Mouse (Mus musculus) midbrain, embryonic 16.5 days (tissue): ENCODE data around the gene Gm29609. TPM values are rescaled to one million over a fixed set of nuclear protein-coding genes. Genes with fewer than 3 reads are reported as not detected.

Source experiments
- ATAC-seq: fragments of 200-750 bp; cut with Nextera tagmentation; 2 replicates; pipeline ENCODE4 v1.8.0; 2017; ENCODE audit warnings: moderate TSS enrichment
- H3K27ac ChIP-seq: fragments of 300-500 bp; sonication (generic); 2 replicates; pipeline ENCODE4 v1.5.1; 2014; ENCODE audit warnings: mild to moderate bottlenecking, low read length, mixed read lengths
- H3K27me3 ChIP-seq: fragments of 300-500 bp; sonication (generic); 2 replicates; pipeline ENCODE4 v1.6.1; 2014; ENCODE audit warnings: low read depth, low read length, mixed read lengths; ENCODE audit not compliant: control insufficient read depth, insufficient read depth
- H3K36me3 ChIP-seq: fragments of 300-500 bp; sonication (generic); 2 replicates; pipeline ENCODE4 v1.6.1; 2014; ENCODE audit warnings: mild to moderate bottlenecking, low read length, moderate library complexity, mixed read lengths; ENCODE audit not compliant: control insufficient read depth, insufficient read depth
- H3K4me1 ChIP-seq: fragments of 300-500 bp; sonication (generic); 2 replicates; pipeline ENCODE4 v1.6.1; 2014; ENCODE audit warnings: mild to moderate bottlenecking, low read length, mixed read lengths; ENCODE audit not compliant: control insufficient read depth, insufficient read depth
- H3K4me2 ChIP-seq: fragments of 300-500 bp; sonication (generic); 2 replicates; pipeline ENCODE4 v1.6.1; 2014; ENCODE audit warnings: mild to moderate bottlenecking, low read length, mixed read lengths
- H3K4me3 ChIP-seq: fragments of 300-500 bp; sonication (generic); 2 replicates; pipeline ENCODE4 v1.5.1; 2014; ENCODE audit warnings: low read depth, mild to moderate bottlenecking, low read length, moderate library complexity, mixed read lengths
- H3K9ac ChIP-seq: fragments of 300-500 bp; sonication (generic); 2 replicates; pipeline ENCODE4 v1.6.1; 2014; ENCODE audit warnings: low read depth, low read length, mixed read lengths
- H3K9me3 ChIP-seq: fragments of 300-500 bp; sonication (generic); replicated peaks from 2 replicates; pipeline ENCODE4 v1.6.1; 2014; ENCODE audit warnings: mild to moderate bottlenecking, low read length, mixed read lengths; ENCODE audit not compliant: control insufficient read depth, poor library complexity, severe bottlenecking
- WGBS: fragments of 180-500 bp; shearing (Covaris S2); extraction: QIAGEN DNeasy Blood & Tissue Kit; methylation state at CpG from one replicate; pipeline ENCODE4 v1.1.7; 2014; 5-methylcytosine and 5-hydroxymethylcytosine counted together
- polyA plus RNA-seq: library from polyadenylated mRNA; unstranded; fragments of >200 nt; fragmentation: Nextera tagmentation; extraction: Ambion mirVana; gene quantifications from 2 replicates; pipeline ENCODE4 v1.2.1, GENCODE M21; 2015

The Gm29609 gene
- polyA plus RNA-seq, 1 experiment from 2014 or later: 1.9 TPM

DNA sequence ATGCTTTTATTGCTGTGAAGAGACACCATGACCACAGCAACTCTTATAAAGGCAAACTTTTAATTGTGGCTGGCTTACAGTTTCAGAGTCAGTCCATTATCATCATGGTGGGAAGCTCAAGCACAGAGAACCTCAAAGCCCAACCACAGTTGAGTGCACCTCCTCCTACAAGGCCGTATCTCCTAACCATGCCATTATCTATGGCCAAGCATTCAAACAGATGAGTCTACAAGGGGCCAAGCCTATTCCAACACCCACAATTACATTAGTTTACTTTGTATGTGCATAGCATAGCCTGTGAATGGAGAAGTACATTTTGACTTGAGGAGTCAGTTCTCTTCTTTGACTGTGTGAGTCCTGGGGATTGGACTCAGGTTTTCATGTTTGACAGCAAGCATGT is 14.8 kb downstream of the Gm29609 start:
- H3K9ac ChIP-seq: no peak overlapping the region
- no peak for ATAC-seq
- H3K4me3 ChIP-seq: no peak overlapping the region
- H3K4me1 ChIP-seq: no peaks in the 10 kb centered on the region
- 100% methylated on average over 1 of the region's 1 CpGs for WGBS
- no peaks in the 10 kb centered on the region for H3K27me3 ChIP-seq
- no peak overlapping the region for H3K4me2 ChIP-seq
- H3K36me3 ChIP-seq: peaks cover 39% of the 10 kb centered on the region
- H3K9me3 ChIP-seq: no peaks in the 10 kb centered on the region
- H3K27ac ChIP-seq: no peak overlapping the region

- Histone ChIP-seq H3K4me2 (no peak overlapping the region), H3K27ac (no peak overlapping the region), H3K36me3 (peaks cover 47% of the 10 kb centered on the region), H3K9me3 (no peaks in the 10 kb centered on the region), H3K4me3 (no peak overlapping the region), H3K4me1 (no peaks in the 10 kb centered on the region), H3K27me3 (no peaks in the 10 kb centered on the region), H3K9ac (no peak overlapping the region)
- no peak for ATAC-seq
Measured at GRCm38 (mm10) chr5:31162462-31162861, 17.2 kb downstream of the Gm29609 start.

- Histone ChIP-seq H3K9me3 (no peaks in the 10 kb centered on the region), H3K36me3 (peaks cover 18% of the 10 kb centered on the region), H3K4me1 (peaks cover 12% of the 10 kb centered on the region), H3K27ac (peak within 1 kb of the TSS; percentile 71), H3K27me3 (no peaks in the 10 kb centered on the region), H3K9ac (peak within 1 kb of the TSS; percentile 74), H3K4me3 (peak within 1 kb of the TSS; percentile 61), H3K4me2 (peak within 1 kb of the TSS; percentile 85)
- WGBS: under 1% methylated on average over 19 of the region's 19 CpGs
- peak; percentile 97 for ATAC-seq
Measured at GRCm38 (mm10) chr5:31154152-31154553, 25.6 kb downstream of the Gm29609 start, which contains the start of gene Mpv17. Mpv17 (minus strand) TSS chr5:31154251.

- Histone ChIP-seq H3K4me3 (peak overlapping the region; percentile 61), H3K4me1 (peaks cover 12% of the 10 kb centered on the region), H3K9me3 (no peaks in the 10 kb centered on the region), H3K9ac (peak overlapping the region; percentile 74), H3K27me3 (no peaks in the 10 kb centered on the region), H3K4me2 (peak overlapping the region; percentile 85), H3K27ac (peak overlapping the region; percentile 45), H3K36me3 (peaks cover 13% of the 10 kb centered on the region)
- whole genome bisulfite sequencing: 35% methylated on average over 6 of the region's 6 CpGs
- ATAC-seq: peak; percentile 57
Measured at GRCm38 (mm10) chr5:31153516-31154151, 26.1 kb downstream of the Gm29609 start.

DNA sequence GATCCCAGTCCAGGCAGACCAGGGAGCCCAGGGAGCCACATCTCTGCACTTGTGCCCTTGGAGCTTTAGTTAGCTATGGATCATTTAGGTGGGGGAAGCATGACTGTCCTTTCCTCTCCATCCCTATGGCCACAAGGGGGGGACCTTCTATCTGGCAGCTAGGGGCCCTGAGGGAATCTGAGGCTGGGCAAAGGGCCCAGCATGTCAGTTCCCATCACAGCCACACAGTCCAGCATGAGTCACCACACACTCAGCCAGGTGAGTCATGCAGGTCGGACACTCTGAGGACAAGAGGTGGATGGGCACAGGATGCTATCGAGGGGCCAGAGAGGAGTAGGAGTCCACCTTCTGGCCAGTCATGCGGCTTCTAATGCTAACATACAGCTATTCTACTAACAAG is 28.0 kb downstream of the Gm29609 start:
- H3K9ac ChIP-seq: no peak overlapping the region
- H3K9me3 ChIP-seq: no peaks in the 10 kb centered on the region
- no peaks in the 10 kb centered on the region for H3K27me3 ChIP-seq
- no peak overlapping the region for H3K4me2 ChIP-seq
- H3K27ac ChIP-seq: no peak overlapping the region
- no peak overlapping the region for H3K4me3 ChIP-seq
- WGBS: 88% methylated on average over 3 of the region's 3 CpGs
- peaks cover 12% of the 10 kb centered on the region for H3K4me1 ChIP-seq
- no peak for ATAC-seq
- H3K36me3 ChIP-seq: no peaks in the 10 kb centered on the region

- ATAC-seq: no peak
- no peak overlapping the region for H3K9ac ChIP-seq
- H3K4me2 ChIP-seq: no peak overlapping the region
- peaks cover 9% of the 10 kb centered on the region for H3K4me1 ChIP-seq
- H3K9me3 ChIP-seq: no peaks in the 10 kb centered on the region
- no peaks in the 10 kb centered on the region for H3K36me3 ChIP-seq
- no peak overlapping the region for H3K27ac ChIP-seq
- H3K27me3 ChIP-seq: no peaks in the 10 kb centered on the region
- WGBS: 90% methylated on average over 4 of the region's 4 CpGs
- H3K4me3 ChIP-seq: no peak overlapping the region
Measured at GRCm38 (mm10) chr5:31149781-31150180, 29.9 kb downstream of the Gm29609 start.

DNA sequence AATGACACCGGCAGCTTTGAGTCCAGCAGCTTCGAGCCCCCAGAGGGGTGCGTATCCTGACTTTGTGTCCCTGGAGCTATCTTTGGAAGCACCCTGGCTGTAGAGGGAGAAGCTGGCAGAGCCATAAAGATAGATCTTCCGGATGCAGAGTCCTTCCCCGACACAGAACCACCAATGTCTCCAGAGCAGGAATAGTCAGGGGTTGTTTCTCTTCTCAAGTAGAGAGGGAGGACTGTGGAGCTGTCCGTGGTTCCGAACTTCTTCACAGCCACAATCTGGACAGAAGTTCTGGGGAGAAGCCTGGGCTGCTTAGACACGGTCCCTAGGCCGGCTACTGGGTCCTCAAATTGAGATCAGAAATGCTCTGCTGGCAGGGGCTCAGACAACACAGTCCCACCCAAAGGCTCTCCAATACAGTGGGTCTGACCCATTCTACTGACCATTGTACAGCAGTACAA is 40.7 kb downstream of the Gm29609 start:
- H3K9ac ChIP-seq: no peak overlapping the region
- peak overlapping the region; percentile 64; the same call in 1 of the 2 replicates for H3K4me2 ChIP-seq
- WGBS: 17% methylated on average over 9 of the region's 9 CpGs
- H3K4me1 ChIP-seq: peaks cover 13% of the 10 kb centered on the region
- H3K36me3 ChIP-seq: no peaks in the 10 kb centered on the region
- no peak overlapping the region for H3K4me3 ChIP-seq
- peaks cover 52% of the 10 kb centered on the region for H3K27me3 ChIP-seq
- no peaks in the 10 kb centered on the region for H3K9me3 ChIP-seq
- no peak for ATAC-seq
- H3K27ac ChIP-seq: no peak overlapping the region

- Histone ChIP-seq H3K27me3 (peaks cover 52% of the 10 kb centered on the region), H3K36me3 (no peaks in the 10 kb centered on the region), H3K4me1 (peaks cover 13% of the 10 kb centered on the region), H3K4me2 (peak within 1 kb of the TSS; percentile 64), H3K4me3 (peak within 1 kb of the TSS; percentile 31), H3K9me3 (no peaks in the 10 kb centered on the region), H3K9ac (peak within 1 kb of the TSS; percentile 28; the same call in 1 of the 2 replicates), H3K27ac (no peak within 1 kb of the TSS)
- under 1% methylated on average over 47 of the region's 52 CpGs for WGBS
- 0 out of 2 replicates have a peak, but pooled peaks have one; percentile 45 for ATAC-seq
Measured at GRCm38 (mm10) chr5:31138241-31138967, 41.3 kb downstream of the Gm29609 start, which contains the start of gene Ucn. Ucn (minus strand) TSS chr5:31138829.

- Histone ChIP-seq H3K9ac (0 out of 2 replicates have a peak overlapping the region, but pooled peaks have one; percentile 16), H3K27me3 (peaks cover 52% of the 10 kb centered on the region), H3K36me3 (no peaks in the 10 kb centered on the region), H3K27ac (no peak overlapping the region), H3K4me3 (peak overlapping the region; percentile 31), H3K9me3 (no peaks in the 10 kb centered on the region), H3K4me2 (peak overlapping the region; percentile 64), H3K4me1 (peaks cover 13% of the 10 kb centered on the region)
- ATAC-seq: no peak
- WGBS: 0% methylated on average over 13 of the region's 13 CpGs
Measured at GRCm38 (mm10) chr5:31137658-31138057, 42.1 kb downstream of the Gm29609 start.
